Mouse (Mus musculus) fibroblast of lung, adult 2 months (primary cell): ENCODE measurements around the gene Ccnyl1.

Experiments used
- DNase-seq: peaks from one replicate; pipeline ENCODE4 v3.0.0-alpha.2; 2011; ENCODE audit warnings: low read depth

The Ccnyl1 gene

GRCm38 (mm10) chr1:64701780-64702179, 11.5 kb downstream of the Ccnyl1 start:
- no peak for DNase-seq

- DNase-seq = peak; percentile 49
Measured at GRCm38 (mm10) chr1:64705230-64705629, 15.0 kb downstream of the Ccnyl1 start.

GRCm38 (mm10) chr1:64706610-64707009, 16.4 kb downstream of the Ccnyl1 start:
- DNase-seq = no peak

GRCm38 (mm10) chr1:64709891-64710290, 19.6 kb downstream of the Ccnyl1 start:
- no peak for DNase-seq

GRCm38 (mm10) chr1:64712006-64712760, 21.9 kb downstream of the Ccnyl1 start:
- no peak for DNase-seq

- DNase-seq = no peak
Measured at GRCm38 (mm10) chr1:64715458-64715857, 25.2 kb downstream of the Ccnyl1 start.

- no peak for DNase-seq
Measured at GRCm38 (mm10) chr1:64716589-64717304, 26.5 kb downstream of the Ccnyl1 start.

GRCm38 (mm10) chr1:64717504-64717903, 27.2 kb downstream of the Ccnyl1 start:
- no peak for DNase-seq

GRCm38 (mm10) chr1:64721034-64721587, 30.9 kb downstream of the Ccnyl1 start:
- DNase-seq = no peak

GRCm38 (mm10) chr1:64730046-64730445, 39.8 kb downstream of the Ccnyl1 start:
- DNase-seq = no peak

- DNase-seq = no peak
Measured at GRCm38 (mm10) chr1:64731341-64732020, 41.2 kb downstream of the Ccnyl1 start.

GRCm38 (mm10) chr1:64732161-64732560, 41.9 kb downstream of the Ccnyl1 start:
- DNase-seq = no peak

- no peak for DNase-seq
Measured at GRCm38 (mm10) chr1:64732637-64733200, 42.5 kb downstream of the Ccnyl1 start.

GRCm38 (mm10) chr1:64733453-64734245, 43.4 kb downstream of the Ccnyl1 start:
- DNase-seq = no peak

- no peak for DNase-seq
Measured at GRCm38 (mm10) chr1:64734771-64735750, 44.8 kb downstream of the Ccnyl1 start.

- DNase-seq = no peak
Measured at GRCm38 (mm10) chr1:64735781-64736680, 45.8 kb downstream of the Ccnyl1 start.

- no peak for DNase-seq
Measured at GRCm38 (mm10) chr1:64736681-64737501, 46.6 kb downstream of the Ccnyl1 start.

- peak; percentile 81 for DNase-seq
Measured at GRCm38 (mm10) chr1:64737502-64738179, 47.4 kb downstream of the Ccnyl1 start, which contains the start of gene Fzd5. TSS of gene Fzd5 (minus strand) at chr1:64737751.
